Mouse (Mus musculus) liver, adult 2 months (tissue): ENCODE results near the gene Batf.

ENCODE experiments used
- CTCF ChIP-seq: fragments of 200-500 bp; IDR thresholded peaks from 2 replicates; pipeline ENCODE4 v1.5.1; 2011; ENCODE audit warnings: low read depth, low read length, control low read depth
- POLR2A ChIP-seq: fragments of 200-500 bp; IDR thresholded peaks from 2 replicates; pipeline ENCODE4 v1.6.1; 2011; ENCODE audit warnings: low read length, control low read depth; ENCODE audit not compliant: insufficient read depth; ENCODE audit errors: extremely low read depth

GRCm38 (mm10) chr12:85700191-85700841 is 13.8 kb downstream of the Batf start:
- TF ChIP-seq CTCF (no peak), POLR2A (no peak)
